Mouse (Mus musculus) adrenal gland, adult 8-10 months (tissue): Measurements from ENCODE around the gene Abhd16a. TPM values are rescaled to one million over a fixed set of nuclear protein-coding genes. Genes with fewer than 3 reads are reported as not detected.

Source experiments
- DNase-seq: peaks from one replicate; pipeline ENCODE4 v3.0.0; 2022
- total RNA-seq, 4 experiments: library from RNA; stranded (reverse); gene quantifications; 2 replicates each; pipeline ENCODE4 v1.2.4; 2022

Abhd16a gene
- total RNA-seq, 4 experiments from 2014 or later: 79.4 to 124 (median 103) TPM

DNA sequence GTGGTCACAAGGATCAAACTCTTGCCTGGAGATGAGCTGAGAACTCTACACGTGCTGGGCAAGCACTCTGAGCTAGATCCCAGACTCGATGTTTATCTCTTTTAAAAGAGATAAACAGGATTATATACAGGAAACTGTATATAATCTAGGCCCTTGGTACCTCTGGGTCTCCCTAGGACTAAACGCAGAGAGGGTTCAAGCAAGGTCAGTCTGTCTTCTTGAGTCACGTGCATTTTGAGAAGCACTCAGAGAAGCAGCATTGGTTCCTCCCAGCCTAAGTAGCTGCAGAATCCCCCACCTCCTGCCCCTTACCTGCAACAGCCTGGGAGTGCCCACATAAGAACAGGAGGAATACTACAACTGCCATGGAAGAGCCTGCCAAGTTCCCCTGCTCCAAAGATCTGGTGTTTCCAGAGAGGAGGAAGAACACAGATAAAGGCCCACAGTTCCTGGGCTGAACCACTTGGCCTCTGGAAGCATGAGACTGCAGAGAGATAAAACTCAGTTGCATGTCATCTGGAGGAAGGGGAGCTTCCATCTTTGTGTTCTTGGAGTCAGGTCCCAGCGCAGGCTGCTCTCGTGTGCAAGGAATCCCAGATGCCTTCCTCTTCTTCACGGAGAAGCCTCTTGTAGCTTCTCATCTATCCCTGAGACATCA lies 3.7 kb upstream of the Abhd16a start, which contains the start of gene Ly6g6f:
Gene Ly6g6f (minus strand): TSS at position 403 of the 658 bp plus-strand sequence.
- no peak for DNase-seq

DNA sequence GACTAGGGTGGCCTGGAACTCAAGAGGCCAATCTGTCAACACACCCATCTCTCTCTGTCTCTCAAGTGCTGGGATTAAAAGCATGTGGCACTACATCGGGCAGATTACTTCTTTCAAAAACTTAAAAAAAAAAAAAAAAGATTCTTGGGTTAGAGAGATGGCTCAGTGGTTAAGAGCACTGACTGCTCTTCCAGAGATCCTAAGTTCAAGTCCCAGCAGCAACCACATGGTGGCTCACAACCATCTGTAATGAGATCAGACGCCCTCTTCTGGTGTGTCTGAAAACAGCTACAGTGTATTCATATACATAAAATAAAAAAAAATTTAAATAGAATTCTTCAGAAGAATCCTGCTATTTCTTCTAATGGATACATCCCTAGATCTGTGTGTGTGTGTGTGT lies 912 bp upstream of the Abhd16a start:
- DNase-seq: no peak

DNA sequence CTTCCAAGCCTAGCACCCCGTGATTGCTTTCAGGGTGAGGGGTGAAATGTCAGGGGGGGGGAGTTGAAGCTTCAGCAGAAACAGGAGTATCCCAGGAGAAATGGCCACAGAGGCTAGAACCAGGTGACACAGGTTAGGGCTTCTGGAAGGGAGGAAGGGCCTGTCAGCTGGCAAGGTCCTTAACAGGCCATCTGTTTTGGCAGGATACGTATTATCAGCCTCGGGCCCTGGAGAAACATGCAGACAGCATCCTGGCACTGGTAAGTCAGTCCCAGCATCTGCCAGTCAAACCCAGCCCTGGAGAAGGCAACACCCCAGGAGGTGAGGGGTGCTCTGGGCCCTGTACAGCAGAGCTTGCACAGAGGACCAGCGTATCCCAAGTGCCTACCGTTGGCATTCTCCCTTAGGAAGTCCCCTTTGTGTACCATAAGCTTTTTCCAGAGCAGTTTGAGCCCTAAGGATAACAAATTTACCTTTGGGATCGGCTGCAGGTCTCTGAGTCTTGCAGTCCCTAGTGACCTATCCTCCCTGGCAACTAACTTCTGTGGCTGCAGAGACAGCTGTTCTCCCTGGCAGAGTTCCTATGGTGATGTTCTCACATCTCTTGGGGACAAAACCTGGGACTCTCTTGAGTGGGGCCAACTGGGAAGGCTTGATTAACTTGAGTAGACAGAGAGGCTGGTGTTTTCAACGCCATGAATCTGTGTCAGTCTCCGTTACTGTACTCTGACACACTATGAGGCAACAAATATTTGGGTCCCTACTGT lies 1.3 kb downstream of the Abhd16a start:
- DNase-seq: peak; percentile 33

DNA sequence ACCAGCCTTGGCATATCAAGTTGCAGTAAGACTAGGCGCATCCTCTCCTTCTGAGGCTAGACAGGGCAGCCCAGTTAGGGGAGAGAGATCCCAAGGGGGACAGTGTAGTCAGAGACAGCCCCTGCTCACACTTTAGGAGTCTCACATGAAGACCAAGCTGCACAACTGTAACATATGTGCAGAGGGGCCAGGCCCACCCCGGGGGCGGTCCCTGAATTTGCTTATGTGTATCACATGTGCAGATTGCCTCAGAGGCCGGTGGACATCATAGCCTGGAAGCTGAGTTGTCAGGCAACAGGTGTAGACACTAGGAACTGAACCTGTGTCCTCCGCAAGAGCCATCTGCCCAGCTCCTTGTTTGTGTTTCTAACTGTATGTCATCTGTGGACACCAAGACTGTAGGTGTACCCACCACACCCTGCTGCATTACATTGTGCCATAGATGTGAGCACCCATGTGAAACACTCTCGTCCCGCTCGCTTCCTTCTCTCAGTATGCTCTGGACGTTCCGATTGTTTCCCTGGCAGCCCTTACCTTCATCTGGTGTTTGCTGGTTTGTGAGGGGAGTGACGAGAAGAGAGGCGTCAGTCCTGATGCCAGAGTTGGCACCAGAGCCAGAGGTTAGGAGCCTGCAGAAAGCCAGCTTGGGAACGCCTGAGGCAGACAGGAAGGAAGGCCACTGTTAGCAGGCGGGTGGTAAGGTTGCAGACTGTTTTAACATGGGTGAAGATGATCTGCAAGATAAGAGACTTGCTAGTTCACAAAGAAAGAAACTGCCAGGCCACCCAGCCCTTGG lies 3.5 kb downstream of the Abhd16a start:
- DNase-seq: no peak

DNA sequence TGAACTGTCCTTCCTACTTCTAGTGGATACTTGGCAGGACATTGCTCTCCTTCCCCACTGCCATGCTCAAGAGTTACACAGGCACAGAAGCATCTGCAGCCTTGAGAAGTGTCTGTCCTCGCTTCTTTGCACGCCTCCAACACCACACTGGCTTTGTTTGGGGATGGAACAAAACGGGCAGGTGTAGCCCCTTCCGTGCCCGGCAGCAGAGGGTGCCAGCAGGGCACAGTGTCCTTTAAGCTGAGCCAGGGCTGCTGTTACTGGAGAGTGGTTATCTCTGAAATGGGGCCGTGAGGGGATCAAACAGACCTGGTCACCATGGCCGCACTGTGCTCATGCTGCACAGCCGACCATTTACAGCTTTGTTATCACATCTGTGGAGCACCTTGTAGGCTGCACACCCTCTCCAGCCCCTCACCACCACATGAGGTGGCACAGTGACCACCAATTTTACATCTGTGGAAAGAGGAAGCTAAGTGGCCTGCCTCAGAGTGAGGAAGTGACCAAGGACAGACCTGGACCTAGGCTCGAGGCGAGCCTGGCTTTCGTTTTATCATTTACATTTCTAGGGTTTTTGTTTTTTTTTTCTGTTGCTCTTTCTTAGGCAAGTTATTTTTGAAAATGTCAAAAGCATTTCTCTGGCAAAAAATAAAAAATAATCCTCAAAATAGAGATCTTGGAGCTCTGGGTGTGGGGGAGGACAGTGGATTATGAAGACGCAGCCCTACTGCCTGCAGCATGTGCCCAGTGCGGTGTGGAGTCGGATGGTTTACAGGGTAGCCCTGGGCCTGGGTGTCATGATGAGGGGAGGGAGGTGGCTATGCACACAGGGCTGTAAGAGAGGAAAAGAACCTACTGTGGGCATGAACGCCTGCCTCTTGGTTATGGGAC lies 5.7 kb downstream of the Abhd16a start:
- no peak for DNase-seq

DNA sequence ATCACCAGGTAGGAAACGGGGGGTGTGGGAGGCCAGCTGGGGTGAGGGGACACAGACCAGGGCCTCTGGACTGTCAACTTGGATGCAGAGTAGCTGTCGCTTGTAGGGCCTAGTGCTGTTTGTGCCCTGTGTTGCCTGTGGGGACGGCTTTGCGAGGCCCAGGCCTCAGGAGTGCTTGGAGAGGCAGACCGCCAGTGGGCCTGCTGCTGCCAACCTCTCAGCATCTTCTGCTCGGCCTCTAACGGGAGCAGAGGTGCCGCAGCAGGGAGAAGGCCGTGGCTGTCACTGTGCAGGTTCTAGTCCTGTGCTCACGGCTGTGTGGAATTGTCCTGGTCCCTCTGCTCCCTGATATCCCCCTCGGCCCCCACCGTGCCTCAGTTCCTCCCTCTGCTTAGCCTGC lies 7.5 kb downstream of the Abhd16a start:
- no peak for DNase-seq

DNA sequence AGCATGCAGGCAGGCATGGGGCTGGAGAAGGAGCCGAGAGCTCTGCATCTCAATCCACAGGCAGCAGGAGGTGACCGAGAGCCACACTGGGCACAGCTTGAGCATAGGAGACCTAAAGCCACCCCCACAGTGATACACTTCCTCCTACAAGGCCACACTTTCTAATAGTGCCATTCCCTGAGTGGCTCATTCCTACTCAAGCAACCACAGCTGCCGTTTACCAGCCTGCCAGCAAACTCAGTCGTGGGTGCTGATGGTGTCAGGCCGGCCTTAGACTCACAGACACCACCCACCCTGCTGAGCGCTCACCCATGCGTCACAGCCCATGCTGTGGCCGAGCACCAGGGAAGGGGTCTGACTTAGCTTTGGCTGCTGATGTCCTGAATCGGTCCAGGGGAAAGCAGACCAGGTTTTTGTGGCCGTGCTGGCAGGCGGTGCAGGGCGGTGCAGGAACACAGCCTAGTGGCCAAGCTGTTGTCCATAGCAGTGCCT lies 8.1 kb downstream of the Abhd16a start:
- no peak for DNase-seq

DNA sequence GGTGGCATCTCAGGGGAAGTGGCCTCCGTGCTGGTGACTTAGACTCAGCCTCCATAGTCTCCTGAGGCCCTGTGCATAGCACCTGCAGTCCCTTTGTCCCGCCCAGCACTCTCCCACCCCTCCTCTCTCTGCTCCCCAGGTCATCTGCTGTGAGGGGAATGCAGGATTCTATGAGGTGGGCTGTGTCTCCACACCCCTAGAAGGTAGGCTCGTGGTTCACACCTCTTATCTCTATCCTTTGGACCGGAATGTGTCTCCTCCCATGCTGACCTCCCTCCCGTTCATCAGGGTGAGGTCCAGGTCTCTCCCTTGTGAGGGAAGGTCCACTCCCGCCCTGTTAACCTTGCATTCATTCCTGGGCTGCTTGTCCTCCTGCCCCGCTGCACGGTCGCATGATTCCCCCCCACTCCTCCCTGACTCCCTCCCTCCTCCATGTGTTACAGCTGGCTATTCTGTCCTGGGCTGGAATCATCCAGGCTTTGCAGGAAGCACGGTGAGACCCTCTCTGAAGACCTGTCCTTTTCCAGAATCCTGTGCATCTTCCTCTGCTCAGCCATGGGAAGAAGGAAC lies 11.2 kb downstream of the Abhd16a start:
- DNase-seq: no peak

DNA sequence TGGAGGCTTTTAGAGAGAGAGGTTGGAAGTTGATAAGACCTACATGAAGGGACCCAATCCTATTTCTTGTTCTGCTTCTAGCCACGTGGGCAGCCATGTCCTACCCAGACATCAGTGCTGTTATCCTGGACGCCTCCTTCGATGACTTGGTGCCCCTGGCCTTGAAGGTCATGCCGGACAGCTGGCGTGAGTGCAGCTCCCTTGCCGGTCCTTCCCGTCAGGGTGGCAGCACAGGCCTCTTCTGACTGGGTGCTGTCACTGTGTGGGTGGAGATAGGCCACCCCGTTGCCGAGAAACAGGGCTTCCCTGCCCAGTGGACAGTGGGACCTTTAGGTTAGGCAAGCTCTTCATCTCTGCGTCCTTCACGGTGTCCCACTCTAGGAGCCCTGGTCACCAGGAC lies 12.1 kb downstream of the Abhd16a start:
- no peak for DNase-seq

DNA sequence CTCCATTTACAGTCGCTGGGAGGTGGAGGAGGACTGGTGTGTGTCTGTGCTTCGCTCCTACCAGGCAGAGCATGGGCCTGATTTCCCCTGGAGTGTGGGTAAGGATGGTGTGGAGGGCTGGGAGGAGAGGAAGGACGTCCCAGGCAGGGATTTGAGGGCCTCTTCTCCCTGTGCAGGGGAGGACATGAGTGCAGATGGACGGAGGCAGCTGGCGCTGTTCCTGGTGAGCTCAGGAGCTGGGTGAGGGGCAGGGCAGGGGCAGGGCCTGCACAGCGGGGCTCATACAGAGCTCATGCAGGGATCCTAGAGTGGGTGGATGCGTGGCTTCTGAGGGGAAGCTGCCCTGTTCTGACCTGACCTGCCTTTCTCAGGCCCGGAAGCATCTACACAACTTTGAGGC lies 13.2 kb downstream of the Abhd16a start:
- DNase-seq: no peak

DNA sequence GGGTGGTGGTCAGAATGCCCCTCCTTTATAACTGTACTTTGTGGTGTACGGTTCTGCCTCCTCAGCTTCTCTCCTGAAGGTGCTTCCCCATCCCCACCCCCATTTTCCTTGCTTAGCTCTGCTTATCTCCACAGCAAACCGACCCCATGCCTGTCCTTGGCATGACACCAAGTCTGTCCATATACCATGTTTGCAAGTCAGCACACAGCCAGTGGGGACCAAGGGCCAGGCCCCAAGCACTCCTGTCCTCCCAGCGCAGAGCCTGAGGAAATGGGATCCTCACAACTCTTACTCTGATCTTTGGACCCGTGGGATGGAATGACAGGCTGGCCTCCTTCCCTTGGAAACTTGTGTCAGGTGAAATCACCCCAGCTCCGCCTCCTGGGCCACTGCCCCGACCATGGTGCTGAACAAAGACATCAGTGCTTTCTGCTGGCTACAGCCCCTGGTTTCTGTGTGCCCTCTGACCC lies 14.2 kb downstream of the Abhd16a start:
- no peak for DNase-seq

DNA sequence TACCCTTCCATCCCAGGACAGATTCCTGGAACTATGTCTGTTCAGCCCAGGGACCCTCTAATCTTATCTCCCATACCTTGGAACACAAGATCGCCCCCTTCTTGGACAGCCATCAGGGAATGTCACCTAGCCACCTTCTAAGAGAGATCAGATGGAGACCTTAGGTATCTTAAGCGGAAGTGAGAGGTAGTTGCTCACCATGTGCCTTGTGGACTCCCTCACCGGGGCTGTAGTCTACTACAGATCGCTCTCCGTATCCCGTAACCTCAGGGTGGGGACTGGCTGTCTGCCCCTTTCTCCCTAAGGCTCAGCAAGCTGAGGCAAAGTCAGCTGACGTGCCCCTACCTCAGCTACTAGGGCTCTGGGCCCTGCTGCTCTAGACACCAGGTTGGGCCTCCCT lies 15.0 kb downstream of the Abhd16a start:
- DNase-seq: no peak

DNA sequence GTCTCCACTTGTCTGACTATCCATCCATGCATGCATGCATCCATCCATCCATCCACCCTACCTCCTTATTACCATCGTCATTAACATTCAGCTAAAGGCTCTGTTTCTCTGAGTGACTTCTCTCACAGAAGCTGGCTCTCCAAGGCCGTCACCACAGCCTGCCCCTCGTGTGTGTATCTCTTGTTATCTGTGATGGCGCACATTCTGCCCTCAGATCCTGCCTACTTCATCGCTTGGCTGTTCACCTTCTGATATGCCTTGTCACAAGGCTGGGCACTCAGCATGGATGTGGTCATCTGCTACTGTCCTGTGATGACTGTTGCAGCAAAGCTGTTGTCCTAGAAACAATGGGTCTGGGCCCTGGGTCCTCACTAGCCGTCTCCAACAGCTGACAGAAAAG lies 15.7 kb downstream of the Abhd16a start:
- no peak for DNase-seq

DNA sequence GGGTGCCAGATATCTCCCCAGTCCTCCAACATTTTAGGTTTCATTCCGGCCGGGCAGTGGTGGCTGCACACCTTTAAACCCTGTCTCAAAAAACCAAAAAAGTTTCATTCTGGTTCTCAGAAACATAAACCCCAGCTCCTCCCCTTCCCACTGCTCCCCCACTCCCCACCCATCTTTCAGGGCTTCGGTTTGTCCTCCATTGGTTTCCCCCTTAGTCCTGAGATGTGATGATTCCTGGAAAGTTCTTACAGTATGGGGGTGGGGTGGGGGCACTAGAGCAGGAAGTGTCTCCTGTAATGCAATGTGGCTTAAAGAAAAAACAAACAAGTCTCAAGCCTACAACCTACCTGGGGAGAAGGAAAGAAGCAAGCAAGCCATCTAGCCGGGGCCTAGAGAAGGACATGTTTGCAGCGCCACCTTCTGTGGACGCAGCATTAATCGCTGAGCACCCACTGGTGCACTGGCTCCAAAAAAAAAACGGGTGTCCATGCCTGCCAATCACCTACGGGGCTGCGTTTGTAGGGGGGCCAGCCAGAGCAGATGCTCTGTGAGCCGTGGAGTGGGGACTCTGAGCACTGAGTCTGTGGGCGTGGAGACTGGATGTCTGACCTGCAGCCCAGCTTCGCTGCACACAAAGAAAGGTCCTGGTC lies 16.8 kb downstream of the Abhd16a start:
- no peak for DNase-seq

DNA sequence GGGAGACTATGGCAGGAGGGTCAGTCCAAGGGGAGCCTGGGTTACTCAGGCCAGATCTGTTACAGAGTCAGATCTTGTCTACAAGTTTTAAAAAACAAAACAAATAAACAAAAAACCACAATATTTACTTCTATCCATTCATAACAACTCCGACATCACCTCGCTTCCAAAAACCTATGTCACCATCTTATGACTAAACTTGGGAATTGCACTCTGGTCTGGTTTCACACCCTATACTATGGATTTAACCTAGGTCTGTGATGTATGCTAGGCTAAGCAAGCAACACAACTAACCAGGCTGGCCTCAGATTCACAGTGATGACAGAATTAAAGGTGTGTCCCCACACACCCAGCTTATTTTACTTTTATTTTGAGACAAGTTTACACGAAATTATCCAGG lies 17.5 kb downstream of the Abhd16a start:
- DNase-seq: no peak

DNA sequence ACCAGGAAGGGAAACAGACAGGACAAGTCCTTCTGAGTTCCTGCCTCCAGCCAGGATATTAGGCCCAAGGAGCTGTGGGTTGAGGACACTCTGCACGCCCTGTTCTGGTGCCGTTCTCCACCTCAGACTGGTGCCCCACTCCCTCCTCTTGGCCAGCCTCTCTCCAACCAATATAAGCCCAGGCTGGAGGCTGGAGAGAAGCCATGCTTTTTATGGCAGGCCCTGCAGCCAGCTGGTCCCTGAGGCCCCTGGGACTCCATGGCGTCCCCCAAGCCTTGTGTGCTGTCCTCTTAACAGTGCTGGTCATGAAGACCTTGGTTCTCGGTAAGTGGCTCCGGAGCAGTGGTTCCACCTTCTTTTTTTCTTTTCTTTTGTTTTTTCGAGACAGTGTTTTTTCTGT lies 19.0 kb downstream of the Abhd16a start, which contains the start of gene Ly6g5c:
Gene Ly6g5c (plus strand): TSS at position 183 of the 400 bp plus-strand sequence.
- no peak for DNase-seq

DNA sequence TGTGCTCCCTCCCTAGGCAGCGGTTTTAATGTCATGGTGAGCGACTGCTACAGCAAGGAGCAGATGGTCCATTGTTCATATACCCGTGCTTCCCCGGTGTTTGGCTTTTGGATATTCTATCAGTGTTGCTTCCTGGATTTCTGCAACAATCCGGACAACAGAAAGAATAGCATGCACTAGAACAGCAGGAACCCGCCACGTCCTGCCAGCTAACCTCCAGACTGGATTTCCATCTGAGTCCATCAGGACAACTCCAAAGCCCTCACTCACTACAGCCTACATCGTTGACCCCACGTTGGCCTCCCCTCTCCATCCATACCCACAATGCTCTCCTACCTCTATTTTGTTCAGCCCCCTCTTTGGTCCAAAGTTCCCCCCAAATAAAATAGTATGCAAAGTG lies 22.7 kb downstream of the Abhd16a start:
- no peak for DNase-seq

DNA sequence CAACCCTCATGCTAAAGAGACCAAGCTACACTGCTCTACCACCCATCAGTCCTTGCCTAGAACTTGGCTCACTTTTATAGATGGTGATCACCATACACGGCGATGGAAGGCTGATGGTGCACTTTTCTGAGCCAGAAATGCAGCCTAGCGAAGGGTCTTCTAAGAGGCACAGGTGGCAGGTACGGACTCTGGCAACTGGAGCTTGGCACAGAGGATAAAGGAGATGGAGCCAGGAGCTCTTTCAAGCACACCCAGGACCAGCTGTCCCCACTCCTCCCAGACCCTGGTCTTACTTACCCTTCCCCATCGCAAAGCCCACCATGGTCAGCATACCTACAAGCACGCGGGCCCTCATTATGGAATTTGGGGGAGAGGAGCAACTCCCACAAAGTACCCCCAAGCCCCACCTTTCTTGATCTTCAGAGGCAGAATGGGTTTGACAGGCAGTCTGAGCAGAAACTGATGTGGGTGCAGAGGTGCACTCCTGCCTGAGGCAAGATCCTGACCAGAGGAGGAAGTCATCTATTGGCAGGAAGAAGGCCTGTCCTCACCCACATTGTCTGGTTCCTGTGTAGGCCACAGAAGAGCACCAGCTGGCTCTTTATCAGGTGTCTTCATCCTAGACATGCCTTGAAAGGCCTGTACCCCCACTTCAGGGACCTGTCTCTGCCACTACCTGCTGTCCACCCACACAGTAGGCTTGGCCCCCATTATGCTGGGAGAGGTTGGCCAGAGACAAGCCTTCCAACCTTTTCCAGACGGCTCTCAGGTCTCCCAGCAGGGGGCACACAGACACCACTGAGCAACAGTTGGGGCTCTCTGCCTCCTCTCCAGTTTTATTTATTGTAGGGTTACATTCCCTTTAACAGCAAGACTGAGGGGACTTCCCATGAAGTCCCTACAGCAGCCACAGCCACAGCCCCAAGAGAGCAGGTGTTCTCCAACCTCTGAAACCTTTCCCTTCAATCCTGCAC lies 26.3 kb downstream of the Abhd16a start, which contains the start of gene Ly6g5b:
Gene Ly6g5b (minus strand): TSS at position 383 of the 974 bp plus-strand sequence.
- no peak for DNase-seq

DNA sequence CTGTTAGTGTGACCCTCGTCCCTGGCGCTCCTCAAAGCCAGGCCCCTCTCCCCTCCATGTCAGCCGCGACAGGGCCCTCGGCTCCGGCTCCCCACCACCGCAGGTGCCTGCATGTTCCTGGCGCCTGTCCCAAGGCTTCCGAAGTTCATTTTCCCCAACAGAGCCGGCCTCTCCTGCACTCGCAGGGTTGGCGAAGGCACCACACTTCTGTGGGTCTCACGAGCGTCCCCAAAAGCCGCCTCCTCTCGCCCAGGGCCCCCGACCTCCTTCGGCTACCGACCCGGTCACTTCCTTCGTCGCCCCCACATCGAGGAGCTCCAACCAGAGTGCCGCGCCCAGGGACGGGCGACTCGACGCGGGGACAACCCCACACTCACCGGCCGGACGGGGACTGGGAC lies 31.7 kb downstream of the Abhd16a start:
- DNase-seq: no peak
